Mouse (Mus musculus) liver, embryonic 14.5 days (tissue): Measurements from ENCODE around the gene Polr3e. TPM values are rescaled to one million over a fixed set of nuclear protein-coding genes. Genes with fewer than 3 reads are reported as not detected.

ENCODE experiments used
- ATAC-seq: fragments of 200-750 bp; cut with Nextera tagmentation; 2 replicates; pipeline ENCODE4 v1.8.0; 2017; ENCODE audit warnings: moderate number of reproducible peaks, mild to moderate bottlenecking, moderate library complexity; ENCODE audit not compliant: insufficient read depth
- DNase-seq, 3 experiments: peaks; one replicate each; pipeline ENCODE4 v3.0.0-alpha.2; 2012 to 2013; ENCODE audit warnings: low read depth in 3 of 3, low spot score in 3 of 3
- H3K27ac ChIP-seq: fragments of 300-500 bp; sonication (generic); 2 replicates; pipeline ENCODE4 v1.5.1; 2014; ENCODE audit warnings: moderate library complexity, mild to moderate bottlenecking, control low read depth, inconsistent platforms
- H3K27me3 ChIP-seq: fragments of 300-500 bp; sonication (generic); 2 replicates; pipeline ENCODE4 v1.6.1; 2014; ENCODE audit warnings: mild to moderate bottlenecking, low read length, moderate library complexity; ENCODE audit not compliant: control insufficient read depth, insufficient read depth
- H3K36me3 ChIP-seq: fragments of 300-500 bp; sonication (generic); replicated peaks from 2 replicates; pipeline ENCODE4 v1.6.1; 2014; ENCODE audit warnings: low read depth; ENCODE audit not compliant: control insufficient read depth, insufficient read depth
- H3K4me1 ChIP-seq, 2 experiments: fragments of 200-500 bp in 1 of 2; fragments of 300-500 bp in 1 of 2; sonication (generic) in 1 of 2; replicated peaks; 2 replicates each; pipeline ENCODE4 v1.6.1; 2012 to 2014; ENCODE audit warnings: antibody characterized with exemption in 1 of 2, inconsistent platforms in 1 of 2, low read length in 1 of 2; ENCODE audit not compliant: control insufficient read depth in 2 of 2, insufficient read depth in 2 of 2
- H3K4me2 ChIP-seq: fragments of 300-500 bp; sonication (generic); 2 replicates; pipeline ENCODE4 v1.6.1; 2014; ENCODE audit warnings: low read depth, mild to moderate bottlenecking, control low read depth, moderate library complexity
- H3K4me3 ChIP-seq, 2 experiments: fragments of 200-500 bp in 1 of 2; fragments of 300-500 bp in 1 of 2; sonication (generic) in 1 of 2; 2 replicates each; pipeline ENCODE4 v1.5.1; 2012 to 2014; ENCODE audit warnings: low read depth in 2 of 2, low read length in 2 of 2, mild to moderate bottlenecking in 2 of 2, control low read depth in 1 of 2, inconsistent platforms in 1 of 2, moderate library complexity in 1 of 2; ENCODE audit not compliant: insufficient read depth in 1 of 2
- H3K9ac ChIP-seq: fragments of 300-500 bp; sonication (generic); replicated peaks from 2 replicates; pipeline ENCODE4 v1.6.1; 2014; ENCODE audit warnings: mild to moderate bottlenecking, control low read depth, moderate library complexity
- H3K9me3 ChIP-seq: fragments of 300-500 bp; sonication (generic); 2 replicates; pipeline ENCODE4 v1.6.1; 2016; ENCODE audit warnings: low read length, mixed read lengths; ENCODE audit not compliant: control insufficient read depth
- CTCF ChIP-seq: IDR thresholded peaks from 2 replicates; pipeline ENCODE4 v1.5.1; 2016; ENCODE audit warnings: antibody characterized with exemption, low read depth, control low read depth
- EP300 ChIP-seq: IDR thresholded peaks from 2 replicates; pipeline ENCODE4 v1.6.1; 2016; ENCODE audit warnings: antibody characterized with exemption, low read depth
- WGBS: fragments of 180-500 bp; shearing (Covaris S2); extraction: QIAGEN DNeasy Blood & Tissue Kit; methylation state at CpG from one replicate; pipeline ENCODE4 v1.1.7; 2014; ENCODE audit not compliant: insufficient replicate concordance; 5-methylcytosine and 5-hydroxymethylcytosine counted together
- polyA plus RNA-seq, 2 experiments: library from polyadenylated mRNA; depleted of rRNA in 1 of 2; stranded (reverse) in 1 of 2; unstranded in 1 of 2; fragments of >200 nt; fragmentation: Nextera tagmentation in 1 of 2; extraction: Ambion mirVana in 1 of 2; gene quantifications; 2 replicates each; pipeline versions ENCODE4 v1.2.1 to v1.2.3; 2012 to 2014

Polr3e gene
- polyA plus RNA-seq, 2 experiments, result 7.1 to 9.2 TPM

- Histone ChIP-seq H3K27me3 (no peaks in the 10 kb centered on the region), H3K9me3 (no peaks in the 10 kb centered on the region), H3K27ac (peak overlapping the region; percentile 46), H3K4me1 (peaks cover 44 to 54% of the 10 kb centered on the region in 2 experiments), H3K9ac (no peak overlapping the region), H3K36me3 (peaks cover 9% of the 10 kb centered on the region), H3K4me3 (no peak overlapping the region), H3K4me2 (peak overlapping the region; percentile 97)
- TF ChIP-seq CTCF (no peak), EP300 (no peak)
- 76% methylated on average over 7 of the region's 7 CpGs for WGBS
- DNase-seq (no peak), ATAC-seq (no peak)
These were observed 59.5 kb downstream of the Polr3e start for GRCm38 (mm10) chr7:120977063-120977462.

- WGBS, result 10% methylated on average over 4 of the region's 4 CpGs
These were observed 62.5 kb downstream of the Polr3e start for GRCm38 (mm10) chr7:120980041-120980440.

GRCm38 (mm10) chr7:120980931-120981924 is 63.7 kb downstream of the Polr3e start:
- peaks cover 9% of the 10 kb centered on the region for H3K36me3 ChIP-seq
- TF ChIP-seq EP300 (0 out of 2 replicates have a peak, but pooled peaks have one; percentile 24), CTCF (no peak; the same call in 1 of the 2 replicates)
- WGBS, result 3% methylated on average over 39 of the region's 39 CpGs

More at GRCm38 (mm10) chr7:120980041-120980440, 62.5 kb downstream of the Polr3e start:
- Histone ChIP-seq H3K27me3 (no peaks in the 10 kb centered on the region), H3K4me2 (peak overlapping the region; percentile 97), H3K27ac (peak overlapping the region; percentile 99), H3K9me3 (no peaks in the 10 kb centered on the region), H3K4me3 (peak overlapping the region; percentile 53 to 77), H3K9ac (peak overlapping the region; percentile 93), H3K4me1 (peaks cover 31 to 35% of the 10 kb centered on the region in 2 experiments), H3K36me3 (peaks cover 9% of the 10 kb centered on the region)
- TF ChIP-seq CTCF, result no peak
- peak; percentile 95 for TF ChIP-seq EP300
- DNase-seq, result peak; percentile 84 to 89 (median 88)
- peak; percentile 72 for ATAC-seq

DNA sequence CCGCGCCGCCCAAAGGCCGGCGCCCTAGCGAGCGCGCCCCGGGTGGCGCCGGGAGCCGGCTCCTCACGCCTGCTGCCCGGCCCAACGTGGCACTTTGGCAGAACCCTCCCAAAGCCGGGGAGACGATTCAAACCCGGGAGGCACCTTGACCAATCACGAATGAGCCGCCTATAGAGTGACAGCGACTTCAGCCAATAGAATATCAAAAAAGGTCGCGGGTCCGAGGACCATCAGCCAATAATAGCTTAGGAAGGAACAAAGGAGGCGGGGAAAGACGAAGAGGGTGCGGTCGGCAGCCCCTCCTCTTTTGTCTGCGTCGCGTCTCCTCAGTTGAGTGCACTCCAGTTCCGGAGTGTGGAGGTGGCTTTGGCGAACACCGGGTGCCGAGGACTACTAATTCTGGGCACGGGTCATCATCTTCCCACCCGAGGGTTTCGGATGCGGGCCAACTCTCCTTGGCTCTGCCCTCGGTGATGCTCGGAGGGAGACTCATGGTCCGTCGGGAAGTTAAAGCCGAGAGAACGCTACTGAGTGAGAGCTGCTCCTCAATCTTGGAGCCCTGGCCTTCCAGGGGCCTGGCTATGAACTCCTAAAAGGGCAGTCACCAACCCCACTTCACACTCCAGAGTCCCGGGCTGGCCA is 64.8 kb downstream of the Polr3e start, which contains the start of the genes Cdr2 and Mfsd13b:
Gene Cdr2 (minus strand): TSS at position 113 of the 642 bp plus-strand sequence.
Gene Mfsd13b (plus strand): TSS at position 310 of the 642 bp plus-strand sequence.
- WGBS, result under 1% methylated on average over 46 of the region's 46 CpGs

More at GRCm38 (mm10) chr7:120980931-120981924, 63.7 kb downstream of the Polr3e start:
- H3K9ac ChIP-seq, result peak overlapping the region; percentile 93
- no peaks in the 10 kb centered on the region for H3K9me3 ChIP-seq
- peaks cover 2% of the 10 kb centered on the region; the same call in 1 of the 2 replicates for H3K27me3 ChIP-seq
- peak in 2 of 3 experiments; percentile 57 to 58 for DNase-seq
- H3K4me1 ChIP-seq, result peaks cover 29 to 34% of the 10 kb centered on the region in 2 experiments
- ATAC-seq, result peak; percentile 67
- H3K4me3 ChIP-seq, result peak overlapping the region; percentile 77 to 94
- peak overlapping the region; percentile 97 for H3K4me2 ChIP-seq
- peak overlapping the region; percentile 99 for H3K27ac ChIP-seq

More for the DNA sequence above, 64.8 kb downstream of the Polr3e start, which contains the start of the genes Cdr2 and Mfsd13b:
- H3K4me1 ChIP-seq, result peaks cover 24% of the 10 kb centered on the region in 2 experiments
- DNase-seq (peak; percentile 98 to 99 (median 98)), ATAC-seq (peak; percentile 89)
- H3K27ac ChIP-seq, result peak within 1 kb of the TSS; percentile 99
- H3K9me3 ChIP-seq, result no peaks in the 10 kb centered on the region
- peak within 1 kb of the TSS; percentile 93 for H3K9ac ChIP-seq
- no peak for TF ChIP-seq CTCF
- peak; percentile 55 for TF ChIP-seq EP300
- H3K36me3 ChIP-seq, result peaks cover 9% of the 10 kb centered on the region
- H3K4me2 ChIP-seq, result peak within 1 kb of the TSS; percentile 99
- H3K27me3 ChIP-seq, result peaks cover 2% of the 10 kb centered on the region; the same call in 1 of the 2 replicates
- H3K4me3 ChIP-seq, result peak within 1 kb of the TSS; percentile 77 to 94
